Mouse (Mus musculus) common myeloid progenitor, adult 5-6 weeks (primary cell): ENCODE data around the gene Hip1r. TPM values are rescaled to one million over a fixed set of nuclear protein-coding genes. Genes with fewer than 3 reads are reported as not detected.
A peak's percentile ranks its signal among the peaks of the same experiment; 100 is the strongest.

ENCODE experiments used
- ATAC-seq: replicated peaks from 2 replicates; pipeline ENCODE4 v1.8.0; 2016; ENCODE audit warnings: low read depth, mild to moderate bottlenecking, moderate TSS enrichment, inconsistent platforms; ENCODE audit not compliant: poor library complexity, severe bottlenecking
- total RNA-seq: library from RNA; stranded (forward); fragments of 200-1000, 187-1606 nt; gene quantifications from 2 replicates; pipeline ENCODE4 v1.2.3, GENCODE M21; 2017

Hip1r gene
- total RNA-seq, 1 experiment from 2014 or later, result 13.0 TPM

DNA sequence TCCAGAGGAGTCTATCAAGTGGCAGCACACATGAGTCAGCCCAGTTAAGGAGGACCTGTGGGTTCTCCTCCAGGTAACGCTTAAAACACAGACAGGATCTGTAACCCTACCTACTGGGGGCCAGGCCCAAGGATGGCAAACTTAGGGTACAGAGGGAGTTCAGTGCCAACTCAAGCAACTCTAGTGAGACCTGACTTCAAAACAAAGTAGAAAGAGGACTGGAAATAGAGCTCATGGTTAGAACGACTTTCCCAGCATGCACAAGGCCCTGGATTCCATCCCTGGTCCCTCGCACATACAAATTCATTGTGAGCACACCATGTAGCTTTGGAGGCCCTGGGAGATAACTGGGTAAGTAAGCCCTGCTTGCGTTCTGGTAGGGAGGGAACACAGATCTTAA lies 2.9 kb upstream of the Hip1r start:
- no peak for ATAC-seq

DNA sequence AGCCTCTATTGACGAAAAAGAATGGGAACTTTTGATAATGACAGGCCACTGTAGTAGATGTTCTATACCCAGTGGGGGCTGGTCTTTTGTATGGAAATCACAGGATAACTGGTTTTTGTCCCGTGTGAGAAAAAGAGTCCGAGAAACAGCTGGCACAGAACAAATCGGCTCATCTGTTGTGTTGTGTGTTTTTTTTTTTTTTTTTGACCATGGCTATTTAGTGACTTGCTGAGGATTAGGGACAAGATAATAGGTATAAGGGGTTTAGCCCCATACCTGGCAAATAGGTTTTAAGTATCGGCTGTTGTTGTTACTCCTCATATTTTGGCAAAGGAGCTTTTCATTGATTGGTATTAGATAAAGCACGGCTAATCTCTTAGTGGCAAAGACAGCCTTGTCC lies 975 bp upstream of the Hip1r start:
- ATAC-seq, result no peak

DNA sequence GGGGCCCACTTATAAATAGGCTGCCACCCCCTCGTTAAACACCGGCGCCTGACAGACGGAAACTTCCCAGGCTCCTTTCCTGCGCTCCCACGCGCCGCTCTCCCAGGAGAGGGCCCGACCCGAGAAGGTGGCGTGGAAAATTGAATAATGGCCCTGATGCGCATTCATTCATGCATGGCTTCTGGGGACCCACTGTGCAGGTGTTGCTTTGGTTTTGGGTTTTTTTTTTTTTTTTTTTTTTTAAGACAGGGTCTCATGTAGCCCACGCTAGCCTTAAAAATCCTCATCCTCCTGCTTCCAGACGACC lies 704 bp downstream of the Hip1r start:
- ATAC-seq, result no peak

DNA sequence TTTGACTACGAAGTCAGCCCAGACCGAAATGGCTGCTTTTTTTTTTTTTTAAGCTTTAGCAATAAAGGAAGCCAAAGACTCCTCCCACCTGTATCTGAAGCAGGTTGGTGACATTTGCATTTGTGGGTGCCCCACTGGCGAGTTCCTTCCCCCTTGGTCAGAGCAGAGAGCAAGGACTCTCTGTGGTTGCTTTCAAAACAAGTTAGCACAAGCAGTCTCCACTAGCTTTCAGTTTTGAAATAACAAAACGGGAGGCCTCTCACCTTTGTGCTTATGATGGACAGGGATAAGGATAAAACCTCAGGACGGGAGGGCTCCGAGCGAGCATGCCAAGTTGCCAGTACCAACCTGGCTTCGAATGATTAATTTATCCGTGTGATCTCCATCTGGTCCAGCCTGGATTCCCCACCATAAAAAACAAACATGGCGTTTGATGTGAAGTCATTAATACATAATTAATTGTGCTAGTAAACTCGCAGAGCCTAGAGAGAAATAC lies 1.2 kb downstream of the Hip1r start:
- peak; percentile 61 for ATAC-seq

DNA sequence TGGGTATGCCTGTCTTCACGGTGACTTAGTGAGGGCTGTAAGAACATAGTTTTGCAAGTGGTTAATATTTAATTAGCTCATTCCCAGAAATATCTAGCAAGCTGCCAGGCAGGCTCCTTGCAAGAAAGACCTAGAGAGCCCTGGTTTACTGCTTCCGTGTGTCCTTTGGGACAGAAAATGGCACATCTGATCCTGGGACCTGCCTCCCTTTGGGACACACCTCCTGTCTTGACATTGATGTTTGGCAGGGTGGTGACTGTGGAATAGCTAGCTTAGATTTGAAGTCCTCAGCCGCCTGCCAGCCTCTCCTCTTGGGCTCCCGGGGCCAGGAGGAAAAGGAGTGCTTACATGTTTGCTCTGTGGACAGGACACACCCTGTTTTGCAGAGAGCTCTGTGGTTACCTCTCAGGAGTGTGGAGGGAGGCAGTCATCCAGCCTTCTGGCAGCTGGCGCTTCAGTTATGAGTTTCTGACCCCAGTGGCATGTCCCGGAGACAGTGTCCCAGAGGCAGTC lies 2.3 kb downstream of the Hip1r start:
- no peak for ATAC-seq

DNA sequence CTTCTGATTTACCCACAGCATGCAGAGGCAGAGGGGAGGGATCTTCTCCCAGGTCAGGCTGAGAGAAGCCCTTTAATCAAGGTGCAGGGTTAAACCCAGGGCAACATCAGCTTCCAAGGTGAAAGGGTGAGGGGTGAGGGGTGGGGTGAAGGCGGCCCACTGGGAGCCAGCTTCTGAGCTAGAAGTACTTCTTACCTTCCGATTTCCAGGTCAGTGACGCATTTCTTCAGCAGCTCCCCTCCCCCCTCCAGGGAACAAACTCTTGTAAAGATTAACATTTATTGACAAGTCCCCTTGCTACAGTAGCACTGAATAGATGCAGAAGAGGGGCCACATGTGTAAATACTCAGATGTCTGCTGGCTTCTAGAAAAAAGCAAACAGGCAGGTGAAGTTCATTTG lies 3.8 kb downstream of the Hip1r start:
- ATAC-seq, result no peak

DNA sequence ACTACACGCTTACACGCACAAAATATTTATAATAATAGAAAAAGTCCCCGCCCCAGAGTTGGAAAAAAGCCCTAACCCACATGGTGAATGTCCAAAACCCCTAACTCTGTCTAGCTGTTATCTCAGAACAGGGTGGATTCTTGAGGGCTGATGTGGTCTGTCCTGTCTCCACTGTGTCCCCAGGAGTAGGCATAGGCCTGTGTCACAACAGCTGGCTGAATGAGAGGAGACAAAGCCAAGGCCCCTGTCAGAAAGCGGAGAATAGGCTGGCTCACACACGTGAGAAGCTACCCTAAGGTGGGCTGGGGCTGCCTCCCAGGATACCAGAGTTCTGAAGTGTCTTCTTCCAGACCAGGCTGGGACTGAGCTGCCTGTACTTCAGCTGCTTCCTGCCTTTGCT lies 4.7 kb downstream of the Hip1r start:
- 0 out of 2 replicates have a peak, but pooled peaks have one; percentile 22 for ATAC-seq

DNA sequence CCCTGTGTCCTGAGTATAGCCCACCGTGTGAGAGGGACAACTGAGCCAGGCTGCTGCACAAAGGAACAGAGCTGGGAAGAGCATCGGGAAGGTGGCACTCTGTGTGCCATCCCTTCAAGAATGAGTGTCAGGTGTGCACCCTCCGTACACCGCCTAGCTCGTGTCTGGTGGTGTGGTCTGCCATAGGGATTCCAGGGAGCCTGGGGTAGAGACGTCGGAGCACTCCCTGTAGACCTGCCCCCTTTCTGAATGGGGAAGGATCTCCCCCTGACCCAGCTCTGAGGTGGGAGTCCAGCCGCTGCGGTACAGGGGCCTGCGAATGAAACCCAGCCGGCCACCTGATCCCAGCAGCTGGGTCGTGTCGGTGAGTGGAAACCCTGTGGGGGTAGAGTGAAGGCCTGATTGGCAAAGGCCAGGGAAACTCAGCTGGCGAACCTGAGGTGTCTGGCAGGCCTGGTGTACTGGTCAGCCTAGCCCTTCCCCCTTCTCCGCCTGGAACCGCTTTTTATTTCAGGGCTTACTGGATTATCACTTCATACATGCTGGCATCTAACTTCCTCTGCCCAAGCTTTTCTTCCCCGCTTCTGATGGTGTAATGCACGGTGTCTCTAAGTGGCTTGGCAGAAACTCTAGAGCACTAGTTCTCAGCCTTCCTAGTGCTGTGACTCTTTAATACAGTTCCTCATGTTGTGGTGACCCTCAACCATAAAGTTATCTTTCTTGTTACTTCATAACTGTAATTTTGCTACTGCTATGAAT lies 6.0 kb downstream of the Hip1r start:
- ATAC-seq, result peak; percentile 55

DNA sequence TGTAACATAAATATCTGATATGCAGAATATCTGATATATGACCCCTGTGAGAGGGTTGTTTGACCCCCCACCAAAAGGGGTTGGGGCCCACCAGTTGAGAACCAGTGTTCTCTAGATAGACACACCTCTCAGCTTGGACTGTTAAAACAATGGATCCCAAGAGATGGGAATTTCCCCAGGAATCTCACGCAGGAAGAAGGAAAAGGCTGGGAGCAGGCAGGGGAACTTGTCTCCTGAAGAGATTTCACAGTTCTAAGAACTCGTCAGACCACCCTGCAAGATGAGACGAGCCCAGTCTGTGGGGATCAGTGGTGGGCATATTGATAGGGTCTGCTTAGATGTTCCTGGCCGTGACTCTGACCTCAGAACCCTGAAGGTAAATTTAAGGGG lies 6.5 kb downstream of the Hip1r start:
- ATAC-seq, result no peak

DNA sequence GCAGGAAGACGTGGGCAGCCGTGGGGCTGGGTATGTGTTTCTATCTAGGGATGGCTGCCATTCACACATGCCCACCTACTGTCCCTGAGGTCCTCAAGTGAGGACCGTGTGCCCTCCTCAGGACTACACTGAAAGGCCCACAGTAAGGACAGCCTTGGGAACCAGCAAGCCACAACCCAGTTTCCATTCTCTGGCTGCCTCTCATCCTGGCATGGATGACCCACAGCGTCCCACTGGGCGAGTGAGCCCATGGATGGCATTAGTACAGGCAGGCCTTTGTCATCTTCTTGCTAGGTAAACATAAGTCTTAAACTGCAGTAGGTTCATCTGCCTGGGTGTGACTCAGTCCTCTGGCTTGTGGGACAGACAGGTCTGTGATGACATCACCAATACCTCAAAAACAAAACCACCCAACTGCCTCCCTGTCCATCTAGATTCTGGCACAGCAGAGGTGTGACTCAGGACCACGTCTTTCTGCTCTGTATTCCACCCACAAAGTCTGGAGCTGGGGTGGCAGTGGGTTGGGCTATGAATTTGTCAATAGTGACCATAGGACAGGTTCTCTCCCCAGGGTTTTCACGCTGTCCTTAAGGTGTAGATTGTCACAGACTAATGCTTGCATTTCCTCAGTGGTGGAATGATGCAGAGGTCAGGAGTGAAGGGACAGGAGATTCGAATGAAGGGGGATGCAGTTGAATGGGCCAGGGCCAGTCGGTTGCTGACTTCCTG lies 7.3 kb downstream of the Hip1r start:
- ATAC-seq, result no peak

DNA sequence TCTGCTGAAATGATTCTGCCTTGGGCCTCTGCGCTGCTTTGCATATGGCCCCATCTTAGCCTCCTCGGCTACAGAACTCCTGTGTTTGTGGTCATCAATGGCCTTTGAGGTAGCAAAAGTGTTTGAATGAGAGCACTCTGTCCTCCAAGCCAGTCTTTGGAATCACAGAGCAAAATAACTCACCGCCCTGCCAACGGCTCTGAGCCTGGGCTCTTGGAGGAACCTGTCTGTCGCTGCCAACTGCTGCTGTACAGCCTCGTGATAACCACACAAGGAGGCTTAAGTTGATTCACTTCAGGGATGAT lies 7.8 kb downstream of the Hip1r start:
- no peak for ATAC-seq

DNA sequence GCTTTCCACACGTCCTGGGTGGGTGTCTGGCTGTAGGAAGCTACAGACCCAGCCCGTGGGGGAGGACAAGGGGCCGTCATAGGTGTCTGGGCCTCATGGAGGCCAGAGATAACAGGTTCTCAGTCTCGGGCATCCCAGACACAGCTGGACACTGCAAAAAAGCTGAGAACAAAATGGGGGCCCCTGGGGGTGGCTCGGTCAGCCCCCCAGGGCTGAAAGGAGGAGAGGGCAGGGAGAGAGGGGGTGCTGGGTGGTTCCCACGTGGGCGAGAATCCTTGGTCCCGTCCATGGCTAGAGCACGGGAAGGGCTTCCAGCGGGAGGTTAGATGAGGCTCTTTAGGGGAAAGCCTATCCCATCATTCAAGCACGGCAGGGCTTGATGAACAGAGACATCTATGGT lies 9.4 kb downstream of the Hip1r start:
- no peak for ATAC-seq

DNA sequence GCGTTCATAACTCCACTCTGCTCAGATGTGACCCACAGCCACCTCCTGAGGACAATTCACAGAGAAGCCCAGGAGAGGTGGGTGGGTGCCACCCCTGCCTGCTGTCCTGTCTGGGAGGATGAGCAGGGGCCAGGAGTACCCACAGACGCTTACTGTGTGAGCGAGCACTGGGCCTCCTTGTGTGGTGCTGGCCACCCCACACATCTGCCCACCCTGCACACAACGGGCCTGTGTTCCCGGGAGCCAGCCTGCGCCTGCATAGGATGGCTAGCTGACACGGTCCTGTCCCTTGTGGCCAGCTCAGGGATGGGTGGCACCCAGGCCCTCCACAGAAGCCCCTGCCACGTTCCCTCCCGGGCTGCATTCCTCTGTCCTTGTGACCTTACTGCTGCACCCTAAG lies 12.0 kb downstream of the Hip1r start:
- ATAC-seq, result no peak

DNA sequence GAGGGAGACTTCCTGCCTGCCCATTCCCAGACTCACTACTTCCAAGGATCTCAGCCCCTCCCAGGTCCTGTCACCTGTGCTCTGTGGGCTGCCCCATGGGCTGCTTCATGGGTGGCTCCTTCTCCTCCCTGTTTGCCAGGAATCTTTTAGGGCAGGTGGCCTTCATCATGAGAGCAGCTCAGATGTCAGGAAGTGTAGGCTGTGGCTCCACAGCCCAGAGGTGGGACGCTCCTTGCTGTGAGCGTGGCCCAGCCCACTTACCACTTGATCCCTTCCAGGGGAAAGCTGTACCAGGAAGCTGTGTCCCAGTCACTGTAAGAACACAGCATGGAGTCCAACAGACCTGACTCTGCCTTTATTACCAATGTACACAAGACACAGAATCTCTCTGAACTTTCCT lies 13.5 kb downstream of the Hip1r start:
- ATAC-seq, result 0 out of 2 replicates have a peak, but pooled peaks have one; percentile 10

DNA sequence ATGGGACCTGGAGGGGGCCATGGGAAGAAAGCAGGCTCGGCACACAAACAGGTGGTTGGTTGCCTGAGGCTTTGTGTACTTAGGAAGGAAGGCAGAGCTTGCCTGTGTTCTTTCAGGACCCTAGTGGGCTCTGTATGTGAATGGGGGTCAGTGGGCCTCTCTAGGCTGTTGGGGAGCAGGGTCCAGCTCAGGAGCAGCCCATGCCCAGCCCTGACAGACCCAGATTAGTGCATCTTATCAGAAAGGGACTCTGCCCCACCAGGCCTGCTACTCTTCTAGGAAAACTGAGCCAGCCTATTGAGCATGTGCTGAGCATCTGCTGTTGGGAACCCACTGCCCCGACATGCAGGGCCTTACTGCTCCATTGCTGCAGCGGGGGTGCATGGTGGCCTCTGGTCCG lies 14.1 kb downstream of the Hip1r start:
- ATAC-seq, result no peak

DNA sequence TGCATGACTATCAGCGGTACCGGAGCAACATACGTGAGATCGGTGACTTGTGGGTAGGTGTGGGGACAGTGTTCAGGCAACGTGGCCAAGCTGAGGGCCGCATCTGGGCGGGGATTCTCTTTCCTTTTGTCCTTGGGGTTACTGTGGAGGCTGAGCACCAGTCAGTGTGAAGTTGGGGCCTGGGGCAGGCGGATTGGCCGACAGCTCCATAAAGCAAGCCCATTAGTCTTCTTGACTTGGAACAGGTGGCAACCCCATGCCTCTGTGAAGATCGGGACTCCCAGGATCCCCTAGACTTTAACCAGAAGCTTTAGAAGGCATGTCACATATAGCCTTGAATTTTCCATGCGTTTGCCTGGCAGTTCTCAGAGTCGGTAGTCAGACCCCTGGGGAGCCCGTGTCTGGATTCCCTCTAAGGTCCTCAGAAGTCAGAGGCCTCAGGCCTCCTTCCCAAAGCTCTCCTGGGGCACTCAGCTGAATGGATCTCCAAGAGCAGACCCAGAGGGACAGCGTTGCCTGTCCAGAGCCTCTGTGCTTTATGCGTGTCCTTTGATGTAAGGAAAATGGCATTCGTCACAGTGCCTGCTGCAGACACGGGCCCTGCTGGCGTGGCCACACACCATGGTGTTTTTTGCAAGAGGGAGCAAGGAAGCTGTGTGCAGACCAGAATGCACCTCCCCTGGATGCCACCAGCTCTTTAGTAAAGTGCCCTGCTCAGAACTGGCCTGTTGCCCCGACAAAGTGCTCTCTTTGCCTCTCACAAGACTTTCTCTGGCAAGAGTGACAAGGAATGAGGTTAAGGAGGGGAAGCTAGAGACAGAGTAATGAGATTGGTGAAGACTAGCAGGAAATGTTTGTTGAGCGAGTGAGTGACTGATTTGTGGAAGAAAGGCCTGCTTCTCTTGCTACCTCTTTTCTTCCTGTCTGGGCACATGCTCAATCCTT lies 16.8 kb downstream of the Hip1r start:
- ATAC-seq, result no peak

DNA sequence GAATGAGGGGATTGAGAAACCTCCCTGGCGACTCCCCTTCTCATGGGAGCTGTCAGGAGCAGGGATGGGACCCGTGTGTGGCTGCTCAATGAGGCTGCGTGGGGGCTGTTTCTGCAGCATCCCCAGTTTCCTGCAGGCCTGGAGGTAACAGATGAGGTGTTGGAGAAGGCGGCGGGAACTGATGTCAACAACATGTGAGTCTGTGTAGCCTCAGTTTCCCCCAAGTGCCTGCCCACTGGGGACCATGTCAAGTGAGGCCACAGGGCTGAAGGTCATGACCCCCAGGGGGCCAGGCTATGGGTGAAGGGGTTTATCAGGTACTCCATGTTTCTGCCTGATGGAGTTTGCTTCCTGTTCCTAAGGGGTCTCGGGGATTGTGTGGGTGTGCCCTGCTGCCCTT lies 17.9 kb downstream of the Hip1r start:
- ATAC-seq, result no peak

DNA sequence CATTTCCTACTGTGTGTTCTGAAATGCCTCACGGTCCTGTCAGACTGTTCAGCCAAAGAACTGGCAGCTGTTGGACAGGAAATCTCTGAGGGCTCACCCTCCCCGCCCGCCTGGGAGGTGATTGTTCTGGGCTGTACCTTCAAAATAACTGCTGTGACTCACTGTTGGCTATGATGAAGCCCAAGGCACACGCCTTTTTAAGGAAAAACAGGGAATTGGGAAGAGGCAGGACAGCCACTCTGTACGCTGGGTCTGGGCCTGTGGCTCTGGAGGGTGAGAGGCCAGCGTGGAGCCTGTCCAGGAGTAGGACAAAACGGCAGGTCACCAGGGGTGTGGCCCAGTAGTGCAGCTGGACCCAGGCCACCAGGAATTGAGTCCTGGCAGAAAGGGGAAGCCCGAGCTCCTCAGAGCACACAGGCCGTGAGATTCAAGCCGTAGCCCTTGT lies 18.8 kb downstream of the Hip1r start:
- peak; percentile 60 for ATAC-seq

DNA sequence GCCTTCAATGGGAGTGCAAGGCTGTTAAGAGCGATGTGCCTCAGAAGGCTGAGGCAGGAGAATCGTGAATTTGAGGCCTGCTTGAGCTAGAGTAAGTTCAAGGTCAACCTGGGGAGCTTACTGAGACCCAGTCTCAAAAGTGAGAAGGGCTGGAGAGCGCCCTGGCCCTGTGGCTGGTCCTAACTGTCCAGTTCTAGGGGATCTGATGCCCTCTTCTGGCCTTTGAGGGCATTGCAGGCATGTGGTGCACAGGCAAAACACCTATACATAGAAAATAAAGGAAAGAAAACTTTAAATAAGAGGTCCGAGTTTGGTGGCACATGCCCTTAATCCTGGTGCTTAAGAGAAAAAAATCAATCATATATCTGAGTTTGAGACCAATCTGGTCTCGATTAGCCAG lies 19.4 kb downstream of the Hip1r start:
- ATAC-seq, result peak; percentile 56

DNA sequence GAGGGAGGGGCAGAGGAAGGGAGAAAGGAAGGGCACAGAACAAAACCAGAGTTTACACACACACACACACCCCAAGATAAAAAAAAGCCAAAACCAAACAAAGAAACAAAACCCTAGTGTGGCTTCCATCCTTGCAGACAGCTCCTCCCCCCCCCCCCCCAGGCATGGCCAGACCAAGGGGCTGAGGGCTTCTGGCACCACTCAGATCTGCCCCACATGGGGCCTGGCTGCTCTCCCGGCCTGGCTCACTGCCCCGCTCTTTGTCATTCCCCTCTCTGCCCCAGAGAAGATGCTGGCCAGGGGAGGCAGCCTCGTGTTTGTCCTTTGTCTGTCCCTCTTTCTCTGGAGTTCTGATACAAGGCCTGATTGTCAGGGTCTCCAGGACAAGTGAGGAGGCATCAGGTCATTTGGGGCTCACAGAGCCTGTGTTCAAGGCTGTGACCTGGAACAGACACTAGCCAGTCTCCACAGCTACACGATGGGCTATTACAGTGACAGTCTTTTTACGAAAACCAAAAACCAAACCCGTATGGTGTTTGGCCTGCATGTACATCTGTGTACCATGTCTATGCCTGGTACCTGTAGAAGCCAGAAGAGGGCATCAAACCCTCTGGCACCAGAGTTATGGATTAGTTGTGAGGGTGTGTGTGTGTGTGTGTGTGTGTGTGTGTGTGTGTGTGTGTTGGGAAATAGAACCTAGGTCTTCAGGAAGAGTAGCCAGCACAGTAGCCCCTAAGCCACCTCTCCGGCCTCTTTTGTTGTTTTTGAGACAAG lies 20.0 kb downstream of the Hip1r start:
- no peak for ATAC-seq
